Mouse (Mus musculus) right cerebral cortex, postnatal 36 days (tissue): ENCODE measurements around the gene Trim46.
A peak's percentile ranks its signal among the peaks of the same experiment; 100 is the strongest.

Experiments used
- DNase-seq, 2 experiments: peaks; one replicate each; pipeline ENCODE4 v3.0.0; 2022; ENCODE audit warnings: low spot score in 2 of 2, mixed read lengths in 1 of 2

The Trim46 gene

GRCm38 (mm10) chr3:89209731-89210130, 36.4 kb downstream of the Trim46 start:
- DNase-seq, result no peak

GRCm38 (mm10) chr3:89208736-89209135, 37.4 kb downstream of the Trim46 start:
- DNase-seq, result no peak

GRCm38 (mm10) chr3:89208075-89208657, 37.9 kb downstream of the Trim46 start:
- no peak for DNase-seq

GRCm38 (mm10) chr3:89206695-89207094, 39.4 kb downstream of the Trim46 start:
- DNase-seq, result no peak

- no peak for DNase-seq
Observed at GRCm38 (mm10) chr3:89206079-89206478, 40.0 kb downstream of the Trim46 start.

GRCm38 (mm10) chr3:89203142-89203514, 43.0 kb downstream of the Trim46 start:
- no peak for DNase-seq

GRCm38 (mm10) chr3:89202253-89203141, 43.6 kb downstream of the Trim46 start, which contains the start of gene Gba:
Gene Gba (plus strand): TSS chr3:89202928.
- peak; percentile 72 to 79 for DNase-seq

GRCm38 (mm10) chr3:89199839-89200238, 46.3 kb downstream of the Trim46 start:
- DNase-seq, result no peak

GRCm38 (mm10) chr3:89195979-89196877, 49.9 kb downstream of the Trim46 start:
- DNase-seq, result peak; percentile 84 to 87

GRCm38 (mm10) chr3:89193853-89194252, 52.3 kb downstream of the Trim46 start:
- no peak for DNase-seq

- DNase-seq, result no peak
Observed at GRCm38 (mm10) chr3:89193351-89193750, 52.8 kb downstream of the Trim46 start.

- no peak for DNase-seq
Observed at GRCm38 (mm10) chr3:89190436-89190835, 55.7 kb downstream of the Trim46 start.

GRCm38 (mm10) chr3:89188478-89188875, 57.6 kb downstream of the Trim46 start:
- no peak for DNase-seq

- DNase-seq, result no peak
Observed at GRCm38 (mm10) chr3:89187690-89188477, 58.2 kb downstream of the Trim46 start.

GRCm38 (mm10) chr3:89187197-89187596, 58.9 kb downstream of the Trim46 start:
- no peak for DNase-seq
